Mouse (Mus musculus) mouse trophoblast stem cell (cell line): ENCODE results near the gene AU022252.

Experiments
- in situ Hi-C, 2 experiments: fragments of 300-500 bp; cut with MseI, MboI; formaldehyde crosslinking; loops; 2 replicates in 1 of 2; 3 replicates in 1 of 2; pipeline ENCODE4 v1.15.1; 2025

AU022252 gene

GRCm38 (mm10) chr4:119189392-119189791 is 43.1 kb downstream of the AU022252 start:
- in situ Hi-C loops = no loop called here

DNA sequence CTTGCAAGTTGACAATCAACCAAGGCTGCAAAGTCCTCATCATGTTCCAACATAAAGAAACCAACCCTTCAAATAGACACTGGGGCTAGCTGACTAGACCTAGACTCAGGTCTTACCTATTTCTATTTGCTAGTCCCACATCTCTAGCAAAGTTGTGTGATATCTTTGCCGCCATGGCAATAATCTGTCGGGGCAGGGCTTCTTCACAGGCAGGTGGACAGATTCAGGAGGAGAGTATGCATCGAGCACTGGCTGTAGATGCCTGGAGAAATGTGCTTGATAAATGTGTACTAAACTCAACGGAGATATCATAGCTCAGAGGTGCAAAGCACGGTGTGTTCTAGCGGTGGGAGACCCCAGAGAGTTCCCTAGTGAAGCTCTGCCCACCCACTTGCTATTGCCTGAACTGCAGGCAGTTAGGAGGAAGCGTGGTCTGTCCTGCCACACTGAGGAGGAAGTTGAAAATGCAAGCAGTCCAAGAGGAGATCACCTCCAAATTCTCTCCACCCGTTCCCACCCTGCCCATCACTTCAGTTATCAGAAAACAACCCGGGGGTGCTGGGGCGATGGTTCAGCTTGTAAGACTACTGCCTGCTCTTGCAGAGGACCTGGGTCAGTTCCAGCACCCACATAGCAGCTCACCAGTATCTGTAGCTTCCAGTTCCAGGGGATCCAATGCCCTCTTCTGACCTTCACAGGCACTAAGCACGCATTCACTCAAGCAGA is 44.3 kb downstream of the AU022252 start:
- in situ Hi-C loops = no loop called here

DNA sequence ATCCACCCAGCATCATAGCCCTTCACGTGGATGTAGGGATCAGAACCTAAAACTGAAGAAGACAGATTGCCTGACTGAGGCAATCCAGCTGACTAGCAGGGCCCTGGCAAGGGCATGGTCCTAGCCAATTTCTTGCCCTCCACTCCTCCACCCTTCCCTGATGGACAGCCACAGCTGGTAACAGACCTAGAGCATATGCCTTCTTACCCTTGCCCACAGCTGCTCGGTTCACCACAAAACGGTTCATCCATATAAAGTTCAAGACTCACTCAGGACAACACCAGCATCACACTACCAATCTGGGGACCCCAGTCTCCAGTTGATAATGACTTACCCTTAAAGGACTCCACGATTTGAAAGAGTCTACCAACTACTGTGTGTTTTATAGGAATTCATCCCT is 46.7 kb downstream of the AU022252 start:
- in situ Hi-C loops = no loop called here

- in situ Hi-C loops = no loop called here
Observed at GRCm38 (mm10) chr4:119183525-119183924, 49.0 kb downstream of the AU022252 start.

GRCm38 (mm10) chr4:119181456-119181855 is 51.1 kb downstream of the AU022252 start:
- in situ Hi-C loops = no loop called here

GRCm38 (mm10) chr4:119180133-119180707 is 52.3 kb downstream of the AU022252 start:
- in situ Hi-C loops = no loop called here

DNA sequence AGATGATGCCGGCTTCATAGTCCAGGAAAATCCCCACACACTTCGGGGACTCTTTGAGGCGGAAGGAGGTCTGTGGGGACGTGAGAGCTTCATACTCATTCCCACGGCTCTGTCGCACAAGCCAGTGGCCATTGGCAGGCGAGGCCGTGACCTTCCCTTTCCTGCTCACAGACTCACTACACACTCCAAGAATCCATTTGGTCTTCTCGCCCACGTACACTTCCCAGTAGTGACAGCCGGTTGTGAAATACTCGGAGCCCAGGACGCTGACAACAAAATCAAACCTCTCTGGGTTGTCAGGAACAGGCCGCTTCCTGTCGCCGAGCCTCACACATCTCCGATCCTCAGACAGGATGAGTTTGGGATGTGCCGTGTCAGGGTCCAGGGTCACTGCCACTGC is 54.2 kb downstream of the AU022252 start:
- in situ Hi-C loops = no loop called here

- in situ Hi-C loops = no loop called here
Observed at GRCm38 (mm10) chr4:119177702-119178101, 54.8 kb downstream of the AU022252 start.

DNA sequence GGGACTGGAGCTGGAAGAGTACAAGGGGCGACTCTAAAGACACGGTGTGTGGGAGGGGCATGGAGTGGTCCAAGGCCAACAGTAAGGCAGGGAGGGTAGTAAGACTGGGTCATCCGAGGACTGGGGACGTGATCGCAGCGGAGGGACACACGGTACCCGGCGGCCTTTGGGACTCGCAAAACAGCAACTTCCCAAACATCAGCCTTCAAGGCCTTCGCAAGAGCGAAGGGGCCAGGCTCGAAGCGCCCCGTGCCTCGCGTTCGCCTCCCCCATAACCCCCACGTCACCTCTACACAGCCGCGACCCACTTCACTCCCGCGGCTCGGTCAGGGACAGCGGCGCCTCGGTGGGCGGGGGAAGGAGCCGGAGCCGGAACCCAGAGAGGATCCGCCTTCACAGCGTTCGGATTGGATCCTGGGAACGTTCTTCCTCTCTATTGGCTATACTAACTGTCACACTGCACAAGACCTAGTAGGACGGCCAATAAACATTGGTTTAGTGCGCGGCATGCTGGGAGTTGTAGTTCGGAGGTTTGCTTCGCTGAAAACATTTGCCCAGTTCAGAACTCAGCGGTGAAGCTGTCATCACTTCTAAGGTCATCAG is 58.6 kb downstream of the AU022252 start, which contains the start of gene Zfp691:
Gene Zfp691, minus strand, starts transcription at position 345 of the 603 bp plus-strand sequence.
- in situ Hi-C loops = loop anchor here (25.0 kb wide), 1 partner anchor 537 kb away; no protein-coding TSS in a partner anchor

GRCm38 (mm10) chr4:119172919-119173650 is 59.4 kb downstream of the AU022252 start:
- in situ Hi-C loops = loop anchor here (25.0 kb wide), 1 partner anchor 536 kb away; no protein-coding TSS in a partner anchor

GRCm38 (mm10) chr4:119167663-119168062 is 64.8 kb downstream of the AU022252 start:
- in situ Hi-C loops = loop anchor here (5.0 to 25.0 kb wide), 3 partner anchors 173 to 530 kb away; no protein-coding TSS in a partner anchor

DNA sequence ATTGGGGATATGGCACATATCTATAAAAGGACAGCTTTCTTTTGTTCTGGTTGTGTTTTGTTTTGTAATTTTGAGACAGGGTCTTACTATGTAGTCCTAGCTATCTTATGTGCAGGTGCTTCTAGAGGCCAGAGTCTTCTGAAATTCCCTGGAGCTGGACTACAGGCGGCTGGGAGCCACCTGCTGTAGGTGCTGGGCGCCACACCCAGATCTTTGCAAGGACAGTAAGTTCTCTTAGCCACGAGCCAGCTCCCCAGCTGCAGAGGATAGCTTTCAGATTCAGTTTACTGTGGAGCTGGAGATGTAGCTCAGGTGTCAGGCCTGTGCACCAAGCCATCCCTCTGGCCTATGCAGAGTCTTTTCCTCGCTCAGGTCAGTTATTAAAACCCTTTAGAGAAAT is 65.4 kb downstream of the AU022252 start:
- in situ Hi-C loops = loop anchor here (5.0 to 25.0 kb wide), 3 partner anchors 172 to 530 kb away; no protein-coding TSS in a partner anchor

GRCm38 (mm10) chr4:119165916-119166315 is 66.6 kb downstream of the AU022252 start:
- in situ Hi-C loops = loop anchor here (5.0 to 25.0 kb wide), 3 partner anchors 171 to 529 kb away; no protein-coding TSS in a partner anchor

- in situ Hi-C loops = loop anchor here (10.0 to 25.0 kb wide), 2 partner anchors 168 to 526 kb away; no protein-coding TSS in a partner anchor
Observed at GRCm38 (mm10) chr4:119162990-119163389, 69.5 kb downstream of the AU022252 start.

GRCm38 (mm10) chr4:119161358-119161757 is 71.2 kb downstream of the AU022252 start:
- in situ Hi-C loops = loop anchor here (10.0 to 25.0 kb wide), 2 partner anchors 167 to 524 kb away; no protein-coding TSS in a partner anchor

GRCm38 (mm10) chr4:119157891-119158290 is 74.6 kb downstream of the AU022252 start:
- in situ Hi-C loops = loop anchor here (25.0 kb wide), 1 partner anchor 521 kb away; no protein-coding TSS in a partner anchor

- in situ Hi-C loops = loop anchor here (25.0 kb wide), 1 partner anchor 520 kb away; no protein-coding TSS in a partner anchor
Observed at GRCm38 (mm10) chr4:119157186-119157585, 75.3 kb downstream of the AU022252 start.
